Mouse (Mus musculus) kidney, embryonic 16.5 days (tissue): ENCODE results near the gene Cebpa. TPM values are rescaled to one million over a fixed set of nuclear protein-coding genes. Genes with fewer than 3 reads are reported as not detected.
A peak's percentile ranks its signal among the peaks of the same experiment; 100 is the strongest.

ENCODE experiments used
- ATAC-seq: fragments of 200-750 bp; cut with Nextera tagmentation; 2 replicates; pipeline ENCODE4 v1.8.0; 2017; ENCODE audit warnings: moderate TSS enrichment; ENCODE audit not compliant: low FRiP score, low TSS enrichment
- H3K27ac ChIP-seq: fragments of 300-500 bp; sonication (generic); 2 replicates; pipeline ENCODE4 v1.5.1; 2014; ENCODE audit warnings: low read length
- H3K27me3 ChIP-seq: fragments of 300-500 bp; sonication (generic); 2 replicates; pipeline ENCODE4 v1.6.1; 2014; ENCODE audit warnings: low read length, control low read depth, mixed read lengths; ENCODE audit not compliant: insufficient read depth
- H3K36me3 ChIP-seq: fragments of 300-500 bp; sonication (generic); 2 replicates; pipeline ENCODE4 v1.6.1; 2014; ENCODE audit warnings: low read length, control low read depth, mixed read lengths; ENCODE audit not compliant: insufficient read depth
- H3K4me1 ChIP-seq: fragments of 300-500 bp; sonication (generic); 2 replicates; pipeline ENCODE4 v1.6.1; 2014; ENCODE audit warnings: low read length, control low read depth, mixed read lengths; ENCODE audit not compliant: insufficient read depth
- H3K4me2 ChIP-seq: fragments of 300-500 bp; sonication (generic); replicated peaks from 2 replicates; pipeline ENCODE4 v1.6.1; 2014; ENCODE audit warnings: low read depth, low read length
- H3K4me3 ChIP-seq: fragments of 300-500 bp; sonication (generic); 2 replicates; pipeline ENCODE4 v1.5.1; 2014; ENCODE audit warnings: mild to moderate bottlenecking, low read length
- H3K9ac ChIP-seq: fragments of 300-500 bp; sonication (generic); replicated peaks from 2 replicates; pipeline ENCODE4 v1.6.1; 2014; ENCODE audit warnings: low read length
- H3K9me3 ChIP-seq: fragments of 300-500 bp; sonication (generic); 2 replicates; pipeline ENCODE4 v1.6.1; 2016; ENCODE audit warnings: low read length, control low read depth
- WGBS: fragments of 180-500 bp; shearing (Covaris S2); extraction: QIAGEN DNeasy Blood & Tissue Kit; methylation state at CpG from one replicate; pipeline ENCODE4 v1.1.7; 2014; 5-methylcytosine and 5-hydroxymethylcytosine counted together
- polyA plus RNA-seq: library from polyadenylated mRNA; unstranded; fragments of >200 nt; fragmentation: Nextera tagmentation; extraction: Ambion mirVana; gene quantifications from 2 replicates; pipeline ENCODE4 v1.2.1, GENCODE M21; 2015

Gene Cebpa
- polyA plus RNA-seq, 1 experiment from 2014 or later, result 1.4 TPM

GRCm38 (mm10) chr7:35118099-35118781 is 853 bp upstream of the Cebpa start:
- Histone ChIP-seq H3K27ac (peak overlapping the region; percentile 91), H3K9ac (peak overlapping the region; percentile 76)
- under 1% methylated on average over 49 of the region's 49 CpGs for WGBS

GRCm38 (mm10) chr7:35119506-35120145 is 533 bp downstream of the Cebpa start:
- H3K4me2 ChIP-seq, result peak overlapping the region; percentile 98
- WGBS, result under 1% methylated on average over 81 of the region's 83 CpGs
- peaks cover 27% of the 10 kb centered on the region for H3K4me1 ChIP-seq
- H3K9me3 ChIP-seq, result no peaks in the 10 kb centered on the region
- 0 out of 2 replicates have a peak overlapping the region, but pooled peaks have one; percentile 43 for H3K27ac ChIP-seq
- H3K4me3 ChIP-seq, result peak overlapping the region; percentile 59
- peak; percentile 13; the same call in 1 of the 2 replicates for ATAC-seq
- H3K27me3 ChIP-seq, result peaks cover 54% of the 10 kb centered on the region
- no peaks in the 10 kb centered on the region for H3K36me3 ChIP-seq
- H3K9ac ChIP-seq, result peak overlapping the region; percentile 67

More at GRCm38 (mm10) chr7:35118099-35118781, 853 bp upstream of the Cebpa start:
- H3K4me1 ChIP-seq, result peaks cover 27% of the 10 kb centered on the region
- ATAC-seq, result peak; percentile 77
- H3K4me3 ChIP-seq, result peak overlapping the region; percentile 59
- peaks cover 53% of the 10 kb centered on the region for H3K27me3 ChIP-seq
- H3K36me3 ChIP-seq, result no peaks in the 10 kb centered on the region
- peak overlapping the region; percentile 98 for H3K4me2 ChIP-seq
- no peaks in the 10 kb centered on the region for H3K9me3 ChIP-seq

DNA sequence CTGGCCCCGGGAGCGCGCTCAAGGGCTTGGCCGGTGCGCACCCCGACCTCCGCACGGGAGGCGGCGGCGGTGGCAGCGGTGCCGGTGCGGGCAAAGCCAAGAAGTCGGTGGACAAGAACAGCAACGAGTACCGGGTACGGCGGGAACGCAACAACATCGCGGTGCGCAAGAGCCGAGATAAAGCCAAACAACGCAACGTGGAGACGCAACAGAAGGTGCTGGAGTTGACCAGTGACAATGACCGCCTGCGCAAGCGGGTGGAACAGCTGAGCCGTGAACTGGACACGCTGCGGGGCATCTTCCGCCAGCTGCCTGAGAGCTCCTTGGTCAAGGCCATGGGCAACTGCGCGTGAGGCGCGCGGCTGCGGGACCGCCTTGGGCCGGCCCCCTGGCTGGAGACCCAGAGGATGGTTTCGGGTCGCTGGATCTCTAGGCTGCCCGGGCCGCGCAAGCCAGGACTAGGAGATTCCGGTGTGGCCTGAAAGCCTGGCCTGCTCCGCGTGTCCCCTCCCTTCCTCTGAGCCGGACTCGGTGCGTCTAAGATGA is 1.1 kb downstream of the Cebpa start:
- ATAC-seq, result no peak
- Histone ChIP-seq H3K36me3 (no peaks in the 10 kb centered on the region), H3K4me2 (peak overlapping the region; percentile 98), H3K27ac (no peak overlapping the region), H3K9me3 (no peaks in the 10 kb centered on the region), H3K9ac (peak overlapping the region; percentile 67), H3K4me1 (peaks cover 27% of the 10 kb centered on the region), H3K4me3 (peak overlapping the region; percentile 59), H3K27me3 (peaks cover 54% of the 10 kb centered on the region)
- WGBS, result 1% methylated on average over 53 of the region's 53 CpGs

- 53% methylated on average over 8 of the region's 8 CpGs for whole genome bisulfite sequencing
- H3K4me2 ChIP-seq, result peak overlapping the region; percentile 98
- H3K4me1 ChIP-seq, result peaks cover 27% of the 10 kb centered on the region
- H3K27me3 ChIP-seq, result peaks cover 51% of the 10 kb centered on the region
- no peaks in the 10 kb centered on the region for H3K36me3 ChIP-seq
- ATAC-seq, result no peak
- H3K9ac ChIP-seq, result no peak overlapping the region
- peak overlapping the region; percentile 59 for H3K4me3 ChIP-seq
- no peaks in the 10 kb centered on the region for H3K9me3 ChIP-seq
- no peak overlapping the region for H3K27ac ChIP-seq
Observed at GRCm38 (mm10) chr7:35121150-35121549, 2.1 kb downstream of the Cebpa start.

GRCm38 (mm10) chr7:35122401-35123320 is 3.6 kb downstream of the Cebpa start:
- H3K9ac ChIP-seq, result no peak overlapping the region
- no peaks in the 10 kb centered on the region for H3K36me3 ChIP-seq
- H3K27ac ChIP-seq, result no peak overlapping the region
- peaks cover 41% of the 10 kb centered on the region for H3K27me3 ChIP-seq
- peaks cover 23% of the 10 kb centered on the region for H3K4me1 ChIP-seq
- H3K9me3 ChIP-seq, result no peaks in the 10 kb centered on the region
- no peak overlapping the region for H3K4me2 ChIP-seq
- no peak for ATAC-seq
- WGBS, result 75% methylated on average over 10 of the region's 10 CpGs
- no peak overlapping the region for H3K4me3 ChIP-seq

- H3K4me2 ChIP-seq, result no peak overlapping the region
- no peak for ATAC-seq
Observed at GRCm38 (mm10) chr7:35123431-35123953, 4.4 kb downstream of the Cebpa start.

GRCm38 (mm10) chr7:35124216-35124615 is 5.1 kb downstream of the Cebpa start:
- Histone ChIP-seq H3K4me3 (no peak overlapping the region), H3K36me3 (no peaks in the 10 kb centered on the region), H3K27me3 (peaks cover 40% of the 10 kb centered on the region), H3K9me3 (no peaks in the 10 kb centered on the region), H3K9ac (no peak overlapping the region), H3K4me2 (no peak overlapping the region), H3K4me1 (peaks cover 20% of the 10 kb centered on the region), H3K27ac (no peak overlapping the region)
- ATAC-seq, result no peak
- 73% methylated on average over 5 of the region's 5 CpGs for WGBS

More at GRCm38 (mm10) chr7:35123431-35123953, 4.4 kb downstream of the Cebpa start:
- WGBS, result 41% methylated on average over 10 of the region's 10 CpGs
- no peak overlapping the region for H3K27ac ChIP-seq
- H3K4me3 ChIP-seq, result no peak overlapping the region
- peaks cover 40% of the 10 kb centered on the region for H3K27me3 ChIP-seq
- no peaks in the 10 kb centered on the region for H3K36me3 ChIP-seq
- peaks cover 20% of the 10 kb centered on the region for H3K4me1 ChIP-seq
- H3K9ac ChIP-seq, result no peak overlapping the region
- no peaks in the 10 kb centered on the region for H3K9me3 ChIP-seq

- Histone ChIP-seq H3K9ac (no peak overlapping the region), H3K4me3 (no peak overlapping the region), H3K4me1 (peaks cover 15% of the 10 kb centered on the region), H3K4me2 (no peak overlapping the region), H3K27me3 (peaks cover 35% of the 10 kb centered on the region), H3K27ac (no peak overlapping the region), H3K36me3 (no peaks in the 10 kb centered on the region), H3K9me3 (no peaks in the 10 kb centered on the region)
- no peak for ATAC-seq
- 72% methylated on average over 6 of the region's 6 CpGs for WGBS
Observed at GRCm38 (mm10) chr7:35124745-35125144, 5.7 kb downstream of the Cebpa start.

- 68% methylated on average over 5 of the region's 5 CpGs for WGBS
- no peak overlapping the region for H3K4me2 ChIP-seq
- H3K9me3 ChIP-seq, result no peaks in the 10 kb centered on the region
- H3K9ac ChIP-seq, result no peak overlapping the region
- H3K4me3 ChIP-seq, result no peak overlapping the region
- H3K36me3 ChIP-seq, result no peaks in the 10 kb centered on the region
- no peak for ATAC-seq
- peaks cover 3% of the 10 kb centered on the region for H3K4me1 ChIP-seq
- H3K27ac ChIP-seq, result no peak overlapping the region
- peaks cover 23% of the 10 kb centered on the region for H3K27me3 ChIP-seq
Observed at GRCm38 (mm10) chr7:35125971-35126370, 6.9 kb downstream of the Cebpa start.
